Comparison of ENCODE assay signal across 9 mouse cellular contexts in genomic region chr5:139377468-139378270, GRCm38 (mm10). TPM values are rescaled to one million over a fixed set of nuclear protein-coding genes. Genes with fewer than 3 reads are reported as not detected.
DNase-seq lines count a peak whose midpoint lies in the region; ATAC-seq lines count a peak whose summit lies in the region.
"Had no signal": no experiment of that assay in that cellular context is flagged by ENCODE, and none has a peak within 500 bp of the region (broad histone marks: within the 10 kb centered on the region; RNA-seq: fewer than 3 reads in every experiment).

Gene Gpr146, plus strand, starts transcription at chr5:139377697.

- H3K9ac ChIP-seq in forebrain, embryonic 15.5 days (replicated peaks): no peak within 1 kb of the TSS
- no peak within 1 kb of the TSS for H3K9ac ChIP-seq in forebrain, embryonic 14.5 days (ENCODE audit: low read length)

- peaks cover 18% of the 10 kb centered on the region for H3K4me1 ChIP-seq in forebrain, embryonic 15.5 days
- peaks cover 7% of the 10 kb centered on the region for H3K4me1 ChIP-seq in forebrain, embryonic 14.5 days (ENCODE audit: control insufficient read depth, insufficient read depth, low read length)

- H3K9me3 ChIP-seq in forebrain, embryonic 15.5 days: no peaks in the 10 kb centered on the region
- H3K9me3 ChIP-seq in forebrain, embryonic 14.5 days (replicated peaks; ENCODE audit: control insufficient read depth, low read length): no peaks in the 10 kb centered on the region

- ATAC-seq in forebrain, embryonic 15.5 days (replicated peaks): no peak
- ATAC-seq in forebrain, embryonic 14.5 days: no peak
- ATAC-seq in erythroblast, adult 5-6 weeks (replicated peaks; ENCODE audit: low FRiP score, poor library complexity, severe bottlenecking): no peak
- ATAC-seq in hematopoietic stem cell, adult 5-6 weeks (replicated peaks in 1 of 2; ENCODE audit: insufficient read depth in 1 of 2, low FRiP score in 2 of 2, low TSS enrichment in 1 of 2, low read depth in 1 of 2, poor library complexity in 2 of 2, severe bottlenecking in 2 of 2): peak; percentile 19 to 34; a peak in 3 of 4 replicates
- ATAC-seq in monocyte, adult 5-6 weeks (replicated peaks; ENCODE audit: insufficient number of reproducible peaks, low FRiP score, low TSS enrichment, poor library complexity, severe bottlenecking): no peak

- H3K4me2 ChIP-seq in forebrain, embryonic 15.5 days (replicated peaks): no peak within 1 kb of the TSS
- H3K4me2 ChIP-seq in forebrain, embryonic 14.5 days (ENCODE audit: low read length): no peak within 1 kb of the TSS

- 78% methylated on average over 18 of the region's 18 CpGs for WGBS in forebrain, embryonic 15.5 days
- 86% methylated on average over 18 of the region's 18 CpGs for WGBS in forebrain, embryonic 14.5 days

- H3K4me3 ChIP-seq in forebrain, embryonic 15.5 days: no peak within 1 kb of the TSS
- H3K4me3 ChIP-seq in forebrain, embryonic 14.5 days (ENCODE audit: low read depth, low read length): no peak within 1 kb of the TSS

- peak within 1 kb of the TSS; percentile 20; the same call in 1 of the 2 replicates for H3K27ac ChIP-seq in forebrain, embryonic 15.5 days (replicated peaks)
- no peak within 1 kb of the TSS for H3K27ac ChIP-seq in forebrain, embryonic 14.5 days (ENCODE audit: low read depth, low read length)

- H3K36me3 ChIP-seq in forebrain, embryonic 15.5 days: no peaks in the 10 kb centered on the region
- no peaks in the 10 kb centered on the region for H3K36me3 ChIP-seq in forebrain, embryonic 14.5 days (ENCODE audit: control insufficient read depth, insufficient read depth, low read length)

- no peaks in the 10 kb centered on the region for H3K27me3 ChIP-seq in forebrain, embryonic 15.5 days
- no peaks in the 10 kb centered on the region for H3K27me3 ChIP-seq in forebrain, embryonic 14.5 days (replicated peaks; ENCODE audit: control insufficient read depth, insufficient read depth, low read length)
- H3K27me3 ChIP-seq: CH12.LX had no signal

- no peak for DNase-seq in forebrain, embryonic 14.5 days (ENCODE audit: low spot score)
- DNase-seq in CD4-positive, CD25-positive, alpha-beta regulatory T cell, adult 2 months (ENCODE audit: low read depth, low spot score): peak; percentile 67
- DNase-seq in layer of hippocampus, postnatal 36 days: no peak
- peak; percentile 79 to 91 for DNase-seq in lung, postnatal 4 days

RNA-seq across cellular contexts. Expression of gene Gpr146, which starts in this region (rescaled TPM):
- 1.3 and 1.5 TPM in 2 replicates for polyA plus RNA-seq in forebrain, embryonic 15.5 days (2015; fragmentation: Nextera tagmentation; extraction: Ambion mirVana)
- 0.85 and 0.93 TPM in 2 replicates for polyA plus RNA-seq in forebrain, embryonic 14.5 days (2014; fragmentation: Nextera tagmentation; extraction: Ambion mirVana)
- total RNA-seq in erythroblast, adult 5-6 weeks (2015; ENCODE audit: low replicate concordance): 27.3 and 37.2 TPM in 2 replicates
- 49.4 and 58.3 TPM in 2 replicates for total RNA-seq in erythroblast, adult 5-6 weeks (2017; ENCODE audit: low replicate concordance)
- 11.2 and 11.8 TPM in 2 replicates for total RNA-seq in hematopoietic stem cell, adult 5-6 weeks (2017)
- 10 to 100 TPM; 11.0 to 13.1 TPM for total RNA-seq in layer of hippocampus, postnatal 36 days (2021)
- total RNA-seq in monocyte, adult 5-6 weeks (2017): 6.9 to 10.8 TPM (median 9.8 TPM) in 3 replicates

Comparison
In these comparisons a context has a peak if more than half of its experiments do, and no peak if none do; other contexts are left out.
1. ATAC-seq: peak in hematopoietic stem cell, adult 5-6 weeks (2 of 2); none in forebrain, embryonic 15.5 days (single experiment), forebrain, embryonic 14.5 days (single experiment), erythroblast, adult 5-6 weeks (single experiment) and monocyte, adult 5-6 weeks (single experiment).
2. DNase-seq: peak in CD4-positive, CD25-positive, alpha-beta regulatory T cell, adult 2 months (single experiment) and lung, postnatal 4 days (2 of 2); none in forebrain, embryonic 14.5 days (single experiment) and layer of hippocampus, postnatal 36 days (0 of 2).